Mouse (Mus musculus) heart, embryonic 11.5 days (tissue): ENCODE measurements around the gene Kcnq1. TPM values are rescaled to one million over a fixed set of nuclear protein-coding genes. Genes with fewer than 3 reads are reported as not detected.

Experiments used
- ATAC-seq: fragments of 200-750 bp; cut with Nextera tagmentation; replicated peaks from 2 replicates; pipeline ENCODE4 v1.8.0; 2017; ENCODE audit warnings: moderate library complexity; ENCODE audit not compliant: insufficient number of reproducible peaks, low FRiP score, low TSS enrichment
- H3K27ac ChIP-seq: fragments of 300-500 bp; sonication (generic); 2 replicates; pipeline ENCODE4 v1.5.1; 2014; ENCODE audit warnings: mild to moderate bottlenecking, low read depth, low read length
- H3K27me3 ChIP-seq: fragments of 300-500 bp; sonication (generic); 2 replicates; pipeline ENCODE4 v1.6.1; 2014; ENCODE audit warnings: mild to moderate bottlenecking, low read length, mixed read lengths; ENCODE audit not compliant: control insufficient read depth, insufficient read depth
- H3K36me3 ChIP-seq: fragments of 300-500 bp; sonication (generic); 2 replicates; pipeline ENCODE4 v1.6.1; 2014; ENCODE audit warnings: mild to moderate bottlenecking, low read length, moderate library complexity, mixed read lengths; ENCODE audit not compliant: control insufficient read depth, insufficient read depth
- H3K4me1 ChIP-seq: fragments of 300-500 bp; sonication (generic); 2 replicates; pipeline ENCODE4 v1.6.1; 2014; ENCODE audit warnings: low read length; ENCODE audit not compliant: control insufficient read depth, insufficient read depth
- H3K4me2 ChIP-seq: fragments of 300-500 bp; sonication (generic); 2 replicates; pipeline ENCODE4 v1.6.1; 2014; ENCODE audit warnings: mild to moderate bottlenecking, moderate library complexity
- H3K4me3 ChIP-seq: fragments of 300-500 bp; sonication (generic); 2 replicates; pipeline ENCODE4 v1.5.1; 2014; ENCODE audit warnings: low read depth, low read length
- H3K9ac ChIP-seq: fragments of 300-500 bp; sonication (generic); 2 replicates; pipeline ENCODE4 v1.6.1; 2014; ENCODE audit warnings: mild to moderate bottlenecking, low read depth, low read length, moderate library complexity
- H3K9me3 ChIP-seq: fragments of 300-500 bp; sonication (generic); replicated peaks from 2 replicates; pipeline ENCODE4 v1.6.1; 2016; ENCODE audit warnings: low read length; ENCODE audit not compliant: control insufficient read depth
- WGBS: fragments of 180-500 bp; shearing (Covaris S2); extraction: QIAGEN DNeasy Blood & Tissue Kit; methylation state at CpG from one replicate; pipeline ENCODE4 v1.1.7; 2014; ENCODE audit not compliant: insufficient replicate concordance; 5-methylcytosine and 5-hydroxymethylcytosine counted together
- polyA plus RNA-seq: library from polyadenylated mRNA; unstranded; fragments of >200 nt; fragmentation: Nextera tagmentation; extraction: Ambion mirVana; gene quantifications from 2 replicates; pipeline ENCODE4 v1.2.1, GENCODE M21; 2014

Gene Kcnq1
- polyA plus RNA-seq, 1 experiment from 2014 or later = 9.2 TPM

DNA sequence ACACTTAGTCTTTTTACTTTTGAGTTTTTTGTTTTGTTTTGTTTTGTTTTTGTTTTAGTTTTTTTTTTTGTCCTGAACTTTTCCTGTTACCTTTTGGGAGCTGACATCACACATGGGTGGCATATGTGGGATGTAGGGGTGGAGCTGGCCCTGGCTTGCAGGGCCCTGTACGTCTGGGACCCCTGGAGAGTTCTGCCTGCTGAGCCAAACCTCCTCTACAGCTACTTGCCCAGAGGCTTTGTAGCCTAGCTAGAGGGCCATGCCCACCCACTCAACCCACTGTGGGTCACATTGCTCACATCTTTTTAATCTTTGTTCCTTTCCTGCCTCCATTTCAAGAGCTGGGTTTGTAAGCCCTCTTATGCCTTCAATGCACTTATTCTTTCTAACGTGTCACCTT lies 38.7 kb upstream of the Kcnq1 start:
- WGBS = 84% methylated on average over 2 of the region's 2 CpGs
- Histone ChIP-seq H3K36me3 (peaks cover 51% of the 10 kb centered on the region), H3K27ac (no peak overlapping the region), H3K4me3 (no peak overlapping the region), H3K27me3 (peaks cover 2% of the 10 kb centered on the region; the same call in 1 of the 2 replicates), H3K4me1 (peaks cover 15% of the 10 kb centered on the region), H3K9ac (no peak overlapping the region), H3K9me3 (no peaks in the 10 kb centered on the region), H3K4me2 (no peak overlapping the region)
- no peak for ATAC-seq

DNA sequence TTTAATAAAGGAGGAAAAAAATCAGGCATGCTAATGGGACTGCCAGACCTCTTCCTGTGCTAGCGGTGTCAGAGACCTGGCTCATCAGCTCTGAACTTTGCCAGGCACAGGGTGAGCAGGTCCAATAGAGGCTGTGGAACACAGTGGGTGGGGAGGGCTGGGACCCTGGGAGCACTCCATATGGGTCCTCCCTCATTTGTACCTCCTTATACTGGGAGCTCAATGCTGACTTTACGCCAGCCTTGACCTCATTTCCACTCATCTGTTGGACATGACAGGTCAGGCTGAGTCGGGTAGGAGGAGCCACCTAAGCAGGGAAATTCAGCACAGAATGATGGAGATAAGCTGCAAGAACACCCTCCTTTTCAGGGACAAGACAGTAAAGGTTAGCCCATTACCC lies 38.3 kb upstream of the Kcnq1 start:
- Histone ChIP-seq H3K36me3 (peaks cover 47% of the 10 kb centered on the region), H3K4me3 (no peak overlapping the region), H3K27ac (peak overlapping the region; percentile 92; the same call in 1 of the 2 replicates), H3K4me1 (peaks cover 15% of the 10 kb centered on the region), H3K9ac (no peak overlapping the region), H3K27me3 (peaks cover 3% of the 10 kb centered on the region; the same call in 1 of the 2 replicates), H3K9me3 (no peaks in the 10 kb centered on the region), H3K4me2 (peak overlapping the region; percentile 61; the same call in 1 of the 2 replicates)
- 88% methylated on average over 3 of the region's 3 CpGs for WGBS
- no peak for ATAC-seq

DNA sequence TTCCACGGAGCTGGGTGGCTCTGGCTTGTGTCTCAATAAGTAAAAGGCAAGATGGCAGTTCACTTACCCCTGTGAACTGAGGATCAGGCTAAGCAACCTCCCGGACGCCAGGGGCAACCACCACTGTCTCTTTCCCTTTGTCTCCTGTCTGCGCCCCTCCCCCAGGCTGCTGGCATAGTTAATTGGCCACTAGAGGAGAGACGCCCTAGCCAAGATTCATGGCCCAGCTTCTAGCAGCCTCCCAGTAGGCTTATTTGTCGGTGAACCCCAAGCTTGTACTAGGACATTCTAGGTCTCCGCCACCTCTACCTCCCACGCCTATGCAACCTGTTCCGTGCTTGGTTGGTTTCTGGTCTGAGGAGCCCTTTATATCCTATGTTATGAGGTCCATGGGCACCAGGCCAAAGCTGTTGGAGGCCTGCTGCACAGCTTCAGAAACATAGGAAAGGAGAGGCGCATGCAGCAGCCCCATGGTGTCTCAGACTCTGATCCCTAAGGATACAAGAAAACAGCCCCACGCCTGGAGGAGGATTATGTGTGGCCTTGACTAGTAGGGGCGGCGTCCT lies 37.8 kb upstream of the Kcnq1 start:
- H3K36me3 ChIP-seq = peaks cover 42% of the 10 kb centered on the region

DNA sequence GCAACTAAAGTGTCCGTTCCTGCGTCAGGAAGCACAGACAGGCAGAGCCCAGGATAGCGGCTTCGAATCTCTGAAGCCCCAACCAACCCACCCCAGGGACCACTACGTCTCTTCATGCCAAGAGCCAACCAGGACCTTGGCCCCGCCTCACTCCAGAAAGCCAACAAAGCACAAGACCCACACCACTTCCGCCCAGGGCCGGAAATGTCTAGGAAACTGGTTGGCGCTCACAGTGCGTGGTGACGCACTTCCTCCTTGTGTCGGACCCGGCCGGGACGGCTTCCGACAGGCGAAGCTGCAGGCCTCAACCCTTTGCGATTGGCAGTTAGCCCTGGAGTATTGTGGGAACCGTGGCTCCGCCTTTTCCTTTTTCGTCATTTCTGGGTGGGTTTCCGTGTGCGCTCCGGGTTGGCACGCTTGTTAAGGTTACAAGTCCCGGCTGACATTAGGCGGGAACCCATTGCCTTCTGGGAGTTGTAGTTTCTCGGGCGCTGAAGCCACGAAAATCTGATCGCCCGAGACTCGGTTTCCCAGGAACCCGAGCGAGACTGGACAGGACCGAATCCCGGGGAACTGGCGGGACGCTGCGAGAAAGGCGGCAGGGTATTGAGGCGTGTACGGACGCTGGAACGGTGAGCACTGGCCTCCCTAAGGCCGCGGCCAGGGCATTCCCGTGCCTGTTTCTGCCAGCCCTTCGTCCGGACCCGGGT lies 37.1 kb upstream of the Kcnq1 start, which contains the start of gene Tssc4:
TSS of gene Tssc4 (plus strand) at position 368 of the 710 bp plus-strand sequence.
- Histone ChIP-seq H3K9ac (peak within 1 kb of the TSS; percentile 91), H3K4me1 (peaks cover 15% of the 10 kb centered on the region), H3K4me3 (peak within 1 kb of the TSS; percentile 85), H3K36me3 (peaks cover 37% of the 10 kb centered on the region), H3K9me3 (no peaks in the 10 kb centered on the region), H3K27ac (peak within 1 kb of the TSS; percentile 92), H3K27me3 (peaks cover 3% of the 10 kb centered on the region; the same call in 1 of the 2 replicates), H3K4me2 (peak within 1 kb of the TSS; percentile 91)
- peak; percentile 90 for ATAC-seq
- under 1% methylated on average over 51 of the region's 51 CpGs for WGBS

More for the DNA sequence above, 37.8 kb upstream of the Kcnq1 start:
- H3K4me2 ChIP-seq = peak overlapping the region; percentile 61
- peak; percentile 1; the same call in 1 of the 2 replicates for ATAC-seq
- H3K9me3 ChIP-seq = no peaks in the 10 kb centered on the region
- peak overlapping the region; percentile 85 for H3K4me3 ChIP-seq
- H3K27ac ChIP-seq = peak overlapping the region; percentile 92
- H3K27me3 ChIP-seq = peaks cover 3% of the 10 kb centered on the region; the same call in 1 of the 2 replicates
- peaks cover 15% of the 10 kb centered on the region for H3K4me1 ChIP-seq
- 50% methylated on average over 13 of the region's 13 CpGs for WGBS
- H3K9ac ChIP-seq = peak overlapping the region; percentile 55

DNA sequence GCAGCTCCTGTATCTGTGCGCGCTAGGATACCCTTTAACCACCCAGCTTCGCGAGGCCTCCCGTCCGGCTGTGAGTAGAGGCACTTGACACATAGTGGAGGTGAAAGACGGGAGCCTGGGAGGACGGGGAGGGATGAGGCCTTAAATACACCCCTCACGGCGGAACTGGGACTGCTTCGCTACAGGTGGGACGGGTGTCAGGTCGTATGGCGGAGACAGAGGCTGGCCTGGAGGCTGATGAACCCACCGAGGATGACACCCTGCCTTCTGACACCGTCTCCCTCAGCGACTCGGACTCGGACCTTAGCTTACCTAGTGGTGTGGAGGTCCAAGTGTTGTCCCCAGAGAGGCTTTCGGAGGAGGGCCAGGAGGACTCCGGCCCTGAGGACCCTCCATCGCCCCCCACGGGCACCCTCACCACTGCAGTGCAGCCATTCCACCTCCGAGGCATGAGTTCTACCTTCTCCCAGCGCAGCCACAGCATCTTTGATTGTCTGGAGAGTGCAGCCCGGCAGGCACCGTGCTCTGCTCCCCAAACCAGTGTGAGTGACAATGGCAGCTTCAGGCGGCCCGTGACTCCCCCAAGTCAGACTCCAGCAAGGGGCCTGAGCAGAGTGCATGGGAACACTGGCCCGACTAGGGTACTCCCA lies 36.3 kb upstream of the Kcnq1 start:
- no peaks in the 10 kb centered on the region for H3K9me3 ChIP-seq
- H3K4me1 ChIP-seq = peaks cover 15% of the 10 kb centered on the region
- no peak for ATAC-seq
- H3K4me3 ChIP-seq = peak overlapping the region; percentile 85
- 11% methylated on average over 30 of the region's 30 CpGs for WGBS
- H3K27ac ChIP-seq = peak overlapping the region; percentile 92
- peaks cover 31% of the 10 kb centered on the region for H3K36me3 ChIP-seq
- peaks cover 3% of the 10 kb centered on the region; the same call in 1 of the 2 replicates for H3K27me3 ChIP-seq
- peak overlapping the region; percentile 91 for H3K4me2 ChIP-seq
- peak overlapping the region; percentile 91 for H3K9ac ChIP-seq

DNA sequence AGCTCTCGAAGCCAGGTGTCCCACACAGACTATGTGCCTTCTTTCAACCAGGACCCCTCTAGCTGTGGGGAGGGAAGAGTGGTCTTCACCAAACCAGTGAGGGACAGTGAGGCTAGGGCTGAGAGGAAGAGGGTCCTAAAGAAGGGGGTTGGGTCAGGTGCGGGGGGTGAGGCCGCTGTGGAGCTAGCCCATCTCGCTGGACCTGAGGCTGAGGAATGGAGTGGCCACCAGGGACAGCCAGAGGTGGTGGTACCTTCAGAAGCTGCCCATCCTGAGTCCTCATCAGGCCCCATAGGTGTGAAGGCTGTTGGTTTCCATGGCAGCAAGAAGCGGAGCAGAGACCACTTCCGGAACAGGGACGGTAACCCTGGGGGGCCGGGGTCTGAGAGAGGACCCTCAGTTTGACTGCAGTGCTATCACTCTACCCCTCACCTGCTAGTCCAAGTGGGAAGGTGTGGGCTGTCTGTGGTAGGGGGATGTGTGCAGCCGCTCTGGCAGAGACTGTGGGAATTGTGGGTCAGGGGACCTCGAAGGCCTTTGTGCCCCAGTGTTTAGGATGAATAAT lies 35.6 kb upstream of the Kcnq1 start:
- no peak overlapping the region for H3K27ac ChIP-seq
- 87% methylated on average over 10 of the region's 10 CpGs for WGBS

DNA sequence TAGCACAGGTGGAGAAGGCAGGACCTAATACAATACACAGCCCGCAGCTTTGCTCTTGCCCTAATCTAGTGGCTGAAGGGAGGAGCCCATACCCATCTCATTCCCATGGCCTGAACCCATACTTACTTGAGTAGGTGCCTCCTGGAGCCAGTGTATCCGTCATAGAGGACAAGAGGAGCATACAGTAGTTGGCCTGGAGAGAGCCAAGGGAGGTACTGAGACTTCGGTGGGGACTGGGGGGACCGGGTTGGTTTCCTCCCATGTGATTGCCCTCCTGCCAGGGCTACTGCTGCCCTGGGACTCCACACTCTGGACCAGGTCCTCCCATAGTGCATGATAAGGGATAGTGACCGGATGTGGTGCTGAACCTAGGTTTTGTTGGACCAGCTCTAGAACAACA lies 33.6 kb upstream of the Kcnq1 start:
- peaks cover 7% of the 10 kb centered on the region for H3K36me3 ChIP-seq
- WGBS = 77% methylated on average over 5 of the region's 5 CpGs
- ATAC-seq = no peak

More for the DNA sequence above, 35.6 kb upstream of the Kcnq1 start:
- peaks cover 15% of the 10 kb centered on the region for H3K4me1 ChIP-seq
- peak overlapping the region; percentile 91 for H3K4me2 ChIP-seq
- H3K36me3 ChIP-seq = peaks cover 27% of the 10 kb centered on the region
- no peak for ATAC-seq
- H3K9ac ChIP-seq = peak overlapping the region; percentile 91
- H3K27me3 ChIP-seq = peaks cover 3% of the 10 kb centered on the region; the same call in 1 of the 2 replicates
- H3K4me3 ChIP-seq = peak overlapping the region; percentile 85
- H3K9me3 ChIP-seq = no peaks in the 10 kb centered on the region

DNA sequence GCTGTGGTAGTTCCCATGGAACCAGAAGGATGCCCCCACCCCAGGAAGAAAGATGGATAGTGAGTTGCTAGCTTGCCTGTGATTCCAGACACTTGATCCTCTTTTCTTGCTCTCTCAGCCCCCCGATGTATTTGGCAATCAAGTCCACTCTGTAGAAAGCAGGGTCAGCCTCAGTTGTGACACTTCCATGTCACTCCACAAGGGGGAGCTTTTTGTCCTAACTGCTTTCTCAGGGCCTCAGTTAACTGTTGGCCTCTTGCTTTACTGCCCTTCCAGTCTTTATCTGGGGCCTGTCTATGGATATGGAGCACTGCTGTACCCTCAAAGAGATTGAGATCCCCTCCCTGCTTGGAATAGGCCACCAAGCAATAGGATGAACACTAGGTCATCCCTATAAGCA lies 33.1 kb upstream of the Kcnq1 start:
- no peak overlapping the region for H3K27ac ChIP-seq
- peaks cover 2% of the 10 kb centered on the region for H3K36me3 ChIP-seq
- no peak overlapping the region for H3K4me2 ChIP-seq
- WGBS = 73% methylated on average over 1 of the region's 1 CpGs
- peaks cover 15% of the 10 kb centered on the region for H3K4me1 ChIP-seq
- no peaks in the 10 kb centered on the region for H3K9me3 ChIP-seq
- peaks cover 3% of the 10 kb centered on the region; the same call in 1 of the 2 replicates for H3K27me3 ChIP-seq
- H3K4me3 ChIP-seq = no peak overlapping the region
- H3K9ac ChIP-seq = no peak overlapping the region
- ATAC-seq = no peak

More for the DNA sequence above, 33.6 kb upstream of the Kcnq1 start:
- Histone ChIP-seq H3K9me3 (no peaks in the 10 kb centered on the region), H3K27ac (no peak overlapping the region), H3K27me3 (peaks cover 3% of the 10 kb centered on the region; the same call in 1 of the 2 replicates), H3K4me1 (peaks cover 15% of the 10 kb centered on the region), H3K4me3 (no peak overlapping the region), H3K4me2 (no peak overlapping the region), H3K9ac (no peak overlapping the region)
